Mouse (Mus musculus): ENCODE measurements around the gene Bst1.
A peak's percentile ranks its signal among the peaks of the same experiment; 100 is the strongest.

The Bst1 gene

DNA sequence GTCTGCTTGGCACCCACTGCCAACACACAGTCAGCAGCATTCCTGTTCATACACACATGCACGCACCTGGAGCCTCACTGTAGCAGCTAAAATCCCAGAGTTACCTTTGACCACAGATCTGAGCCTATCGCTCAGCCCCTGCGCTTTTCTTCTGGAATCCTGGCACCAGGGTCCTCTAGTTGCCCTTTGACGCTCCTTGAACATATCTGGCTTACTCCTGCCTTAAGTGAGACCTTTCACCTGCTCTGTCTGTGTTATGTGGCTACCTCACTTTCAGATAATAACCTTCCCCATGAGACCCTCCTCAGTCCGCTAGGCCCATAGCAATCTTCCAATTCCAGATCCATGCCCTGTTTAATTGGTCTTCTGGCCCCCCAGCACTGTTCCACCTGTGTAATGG, 41.4 kb downstream of the Bst1 start:
- DNase-seq (ENCODE audit: low spot score): no peak

DNA sequence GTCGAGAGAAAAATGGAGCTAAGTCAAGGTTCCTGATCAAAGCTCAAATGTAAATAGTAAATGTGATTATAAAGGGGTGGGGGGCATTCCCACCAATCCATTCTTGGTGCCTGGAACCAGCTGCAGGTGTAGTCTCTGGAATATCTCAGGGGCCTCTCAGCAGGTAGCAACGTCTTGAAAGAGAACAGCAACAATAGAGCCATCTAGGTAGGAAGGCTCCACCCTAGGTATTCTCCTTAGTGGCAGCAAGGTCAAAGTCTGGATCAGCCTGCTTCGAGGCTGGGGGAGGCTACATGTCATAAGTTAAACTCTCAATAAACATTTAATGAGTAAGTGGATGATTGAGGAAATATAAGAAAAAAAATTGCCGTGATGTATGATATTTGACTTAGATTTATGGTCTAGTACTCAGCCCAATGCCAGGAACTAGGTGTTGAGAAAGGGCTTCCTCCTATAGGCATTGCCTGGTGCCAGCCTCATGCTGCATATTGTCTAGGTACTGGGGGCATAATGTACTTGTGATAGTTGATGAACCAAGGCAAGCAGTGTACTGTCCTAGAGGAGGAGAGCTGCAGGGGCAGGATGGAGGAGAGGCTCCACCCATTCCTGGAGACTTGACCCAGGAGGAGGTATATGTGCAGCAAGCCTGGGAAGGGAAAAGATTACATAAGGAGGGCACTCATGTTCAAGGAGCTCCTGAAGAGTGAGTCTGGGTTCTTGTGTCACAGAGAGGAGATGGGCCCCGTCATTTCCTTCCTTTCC, 42.2 kb downstream of the Bst1 start:
- DNase-seq (ENCODE audit: low spot score): no peak

DNA sequence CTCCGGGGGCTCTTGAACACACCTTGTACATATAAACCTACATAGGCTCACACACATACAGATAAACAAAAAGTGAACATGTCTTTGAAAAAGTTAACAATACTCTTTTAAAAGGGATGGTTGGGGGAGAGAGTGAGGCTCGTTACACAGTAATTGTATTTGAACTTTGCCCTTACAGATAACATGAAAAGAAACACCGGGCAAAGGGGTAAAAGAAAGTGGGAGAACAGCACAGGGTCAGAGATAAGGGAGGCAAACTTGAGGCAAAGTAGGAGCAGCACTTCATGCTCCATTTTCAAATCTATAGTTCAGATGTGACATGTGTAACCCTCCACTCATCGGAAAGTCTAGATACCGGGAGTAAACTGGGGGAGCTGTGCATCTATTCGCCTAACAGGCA, 45.0 kb downstream of the Bst1 start:
- no peak for DNase-seq (ENCODE audit: low spot score)

DNA sequence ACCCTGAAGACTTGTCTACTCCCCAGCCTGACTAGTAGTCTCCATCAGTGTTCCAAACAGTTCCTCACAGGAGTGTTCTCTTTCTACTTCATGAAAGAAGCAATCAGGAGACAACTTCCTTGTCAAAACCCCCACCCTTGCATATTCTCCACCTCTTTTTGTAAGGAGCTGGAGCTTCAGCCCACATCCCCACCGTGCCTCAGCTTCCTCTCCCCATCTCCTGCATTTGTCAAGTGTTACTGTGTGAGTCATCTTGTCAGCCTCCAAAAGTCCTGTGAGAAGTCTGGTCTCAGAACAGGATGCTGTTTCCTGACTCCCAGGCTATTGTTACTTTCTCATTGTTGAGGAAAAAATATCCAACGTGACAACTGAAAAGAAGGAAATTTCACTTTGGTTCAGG, 46.6 kb downstream of the Bst1 start:
- DNase-seq (ENCODE audit: low spot score): no peak

DNA sequence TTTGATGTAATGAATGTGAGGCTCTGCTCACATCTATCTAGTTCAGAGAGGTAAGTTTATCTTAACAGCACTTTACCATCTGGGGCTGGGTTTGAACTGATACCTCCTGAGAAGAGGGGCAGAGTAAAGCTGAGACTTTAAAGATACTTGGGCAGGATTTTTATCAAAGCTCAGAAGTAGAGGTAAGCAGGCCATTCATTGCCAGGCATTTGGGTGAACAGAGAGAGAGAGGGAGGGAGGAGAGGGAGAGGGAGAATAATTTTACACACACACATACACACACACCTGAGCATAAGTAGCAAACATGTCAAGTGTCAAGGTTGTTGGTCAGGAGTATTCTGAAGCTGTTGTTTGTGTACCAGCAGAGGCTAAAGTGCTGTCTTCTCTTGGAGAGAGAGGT, 49.6 kb downstream of the Bst1 start, which contains the start of gene Cd38:
Gene Cd38 (plus strand): TSS at position 301 of the 400 bp plus-strand sequence.
- no peak for DNase-seq (ENCODE audit: low spot score)

DNA sequence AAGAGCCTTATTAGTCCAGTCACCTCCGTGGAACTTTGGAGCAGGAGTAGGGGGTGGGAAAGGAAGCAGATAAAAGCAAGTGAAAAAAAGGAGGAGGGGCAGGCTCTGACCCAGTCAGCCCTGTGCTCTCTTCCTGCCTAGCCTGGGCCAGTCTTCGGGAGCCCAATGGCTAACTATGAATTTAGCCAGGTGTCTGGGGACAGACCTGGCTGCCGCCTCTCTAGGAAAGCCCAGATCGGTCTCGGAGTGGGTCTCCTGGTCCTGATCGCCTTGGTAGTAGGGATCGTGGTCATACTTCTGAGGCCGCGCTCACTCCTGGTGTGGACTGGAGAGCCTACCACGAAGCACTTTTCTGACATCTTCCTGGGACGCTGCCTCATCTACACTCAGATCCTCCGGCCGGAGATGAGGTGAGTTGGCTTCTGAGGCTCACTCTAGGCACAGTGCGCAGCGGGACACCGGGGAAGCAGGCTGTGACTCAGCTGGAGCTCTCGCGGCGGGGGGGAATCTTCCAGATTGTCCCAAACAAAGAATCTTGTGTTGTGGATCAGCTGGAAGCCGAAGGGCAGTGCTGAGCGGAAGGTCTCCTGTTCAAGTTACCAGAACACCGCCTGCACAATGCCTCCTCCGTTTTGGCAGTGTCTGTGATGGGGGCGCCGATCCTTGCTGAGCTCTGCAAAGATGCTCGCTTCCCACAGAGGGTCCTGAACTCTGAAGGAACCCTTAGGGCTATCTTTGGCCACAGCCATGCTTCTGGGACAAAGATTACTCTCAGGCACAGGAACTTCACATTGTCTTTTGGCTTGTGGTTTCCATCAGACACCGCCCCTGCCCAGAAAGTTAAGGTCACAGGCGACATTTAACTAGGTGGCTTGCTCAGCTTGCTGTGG, 50.3 kb downstream of the Bst1 start:
- DNase-seq (ENCODE audit: low spot score): peak; percentile 65

DNA sequence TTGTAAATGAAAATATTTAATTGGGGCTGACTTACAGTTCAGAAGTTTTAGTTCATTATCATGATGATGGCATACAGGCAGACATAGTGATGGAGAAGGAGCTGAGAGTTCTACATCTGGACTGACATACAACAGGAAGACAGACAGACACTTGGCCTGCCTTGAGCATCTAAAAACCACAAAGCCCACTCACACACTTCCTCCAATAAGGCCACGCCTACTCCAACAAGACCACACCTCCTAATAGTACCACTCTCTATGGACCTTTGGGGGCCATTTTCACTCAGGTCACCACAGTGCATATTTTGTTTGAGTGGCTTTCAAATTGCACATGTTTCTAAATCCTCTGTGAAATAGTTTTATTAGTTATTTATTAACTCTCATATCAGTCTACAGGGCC, 53.2 kb downstream of the Bst1 start:
- no peak for DNase-seq (ENCODE audit: low spot score)

DNA sequence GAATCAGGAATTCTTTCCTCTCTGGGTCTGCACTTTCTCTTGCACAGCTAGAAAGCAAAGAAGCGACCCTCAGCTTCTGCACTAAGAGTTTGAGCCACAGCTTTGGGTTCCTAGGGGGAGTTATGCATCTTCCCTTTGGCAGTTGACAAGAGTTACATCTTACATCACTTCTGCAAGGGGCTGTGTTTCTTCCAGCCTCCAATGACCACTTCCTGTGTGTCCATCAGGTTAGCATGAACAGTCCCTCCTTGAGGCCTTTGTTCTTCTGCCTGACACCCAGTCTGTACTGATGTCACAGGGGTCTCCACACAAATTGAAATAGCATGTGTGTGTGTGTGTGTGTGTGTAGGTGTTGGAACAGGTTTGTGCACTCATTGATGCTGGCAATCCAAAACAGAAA, 54.0 kb downstream of the Bst1 start:
- no peak for DNase-seq (ENCODE audit: low spot score)

DNA sequence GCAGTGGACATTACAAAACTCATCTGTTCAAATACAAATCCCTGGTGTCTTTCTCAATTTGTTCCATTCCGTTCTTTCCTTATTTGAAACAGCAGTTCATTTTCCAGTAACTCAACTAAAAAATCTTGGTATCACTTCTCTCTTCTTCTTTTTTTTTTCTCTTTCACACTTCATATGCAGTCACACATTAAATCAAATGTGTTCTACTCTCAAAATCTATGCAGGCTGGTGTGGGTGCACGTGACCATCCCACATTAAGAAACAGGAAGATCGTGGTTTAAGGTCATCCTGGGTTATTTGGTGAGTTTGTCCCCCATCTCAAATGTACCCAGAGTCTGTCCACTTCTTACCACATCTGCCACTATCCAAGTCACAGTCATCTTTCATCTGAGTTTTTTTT, 63.3 kb downstream of the Bst1 start:
- DNase-seq (ENCODE audit: low spot score): no peak

DNA sequence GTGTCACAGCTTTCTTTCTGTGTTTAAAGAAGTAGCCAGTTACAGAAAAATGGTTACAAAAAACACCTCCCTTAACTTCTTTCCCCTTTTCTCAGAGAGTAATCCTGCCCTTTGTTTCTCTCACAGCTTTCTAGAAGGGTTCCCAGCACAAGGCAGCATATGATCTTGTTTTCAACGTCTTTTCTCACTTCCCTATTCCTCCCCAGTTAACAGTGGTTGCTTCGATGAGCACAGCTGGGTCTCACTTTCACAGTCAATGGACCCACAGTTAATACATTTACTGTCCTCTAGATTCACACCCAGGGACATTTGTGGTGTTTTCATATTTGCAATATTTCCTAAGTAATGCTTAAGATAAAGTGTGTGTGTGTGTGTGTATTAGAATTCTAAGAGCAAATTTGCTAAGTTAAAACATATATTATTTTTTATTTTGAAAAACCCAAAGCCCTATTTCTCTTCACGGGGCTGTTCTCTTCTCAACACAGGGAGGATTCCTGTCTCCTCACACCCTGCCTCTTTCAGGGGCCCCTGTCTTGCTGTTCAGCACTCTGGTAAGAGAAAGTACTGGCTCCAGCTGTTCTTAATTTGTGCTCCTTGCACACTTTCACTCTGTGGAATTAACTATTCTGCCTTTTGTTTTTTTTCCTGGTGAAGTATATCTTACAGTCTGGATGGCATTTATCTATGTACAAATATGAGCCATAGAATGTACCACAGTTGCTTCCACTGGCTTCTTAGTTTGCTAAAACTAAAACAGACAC, 66.6 kb downstream of the Bst1 start:
- DNase-seq (ENCODE audit: low spot score): peak; percentile 37

DNA sequence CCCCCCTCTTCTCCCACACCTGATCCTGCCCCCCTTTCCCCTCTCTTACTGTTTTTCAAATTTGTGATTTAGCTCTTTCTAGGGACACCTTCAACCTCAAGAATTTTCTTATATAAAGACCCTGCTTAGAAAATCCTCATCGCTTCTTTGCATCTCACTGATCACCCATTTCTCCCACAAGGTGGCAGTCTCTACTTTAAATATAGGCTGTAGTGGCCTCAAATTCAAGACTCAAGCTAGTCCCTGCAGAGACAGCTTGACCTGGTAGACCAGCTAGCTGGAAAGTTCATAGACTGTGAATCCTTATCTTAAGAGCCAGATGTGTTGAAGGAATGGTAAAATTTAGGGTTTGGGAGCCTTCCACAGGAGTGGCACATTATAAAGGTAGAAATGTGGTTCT, 73.7 kb downstream of the Bst1 start:
- peak; percentile 75 for DNase-seq (ENCODE audit: low spot score)
